ENCODE assay signal across 11 mouse cellular contexts in genomic region chr11:57707114-57707798, GRCm38 (mm10).
DNase-seq lines count a peak whose midpoint lies in the region; ATAC-seq lines count a peak whose summit lies in the region.
"Had no signal": no experiment of that assay in that cellular context is flagged by ENCODE, and none has a peak within 500 bp of the region (broad histone marks: within the 10 kb centered on the region; RNA-seq: fewer than 3 reads in every experiment).

No protein-coding gene starts in this region.

- no peak overlapping the region for H3K27ac ChIP-seq in midbrain, embryonic 11.5 days (ENCODE audit: low read depth, low read length)

- H3K4me3 ChIP-seq in megakaryocyte, embryonic 14.5 days (replicated peaks): peak overlapping the region; percentile 42
- no peak overlapping the region for H3K4me3 ChIP-seq in midbrain, embryonic 11.5 days (ENCODE audit: low read depth, low read length)

- peaks cover 6% of the 10 kb centered on the region for H3K4me1 ChIP-seq in megakaryocyte, embryonic 14.5 days
- H3K4me1 ChIP-seq in midbrain, embryonic 11.5 days (ENCODE audit: control insufficient read depth, insufficient read depth, low read length): no peaks in the 10 kb centered on the region

- H3K36me3 ChIP-seq in megakaryocyte, embryonic 14.5 days (replicated peaks; ENCODE audit: low read length): no peaks in the 10 kb centered on the region
- no peaks in the 10 kb centered on the region; the same call in 1 of the 2 replicates for H3K36me3 ChIP-seq in splenic B cell, adult 2 months (ENCODE audit: control insufficient read depth, insufficient read depth, low read length, poor library complexity, severe bottlenecking)
- no peaks in the 10 kb centered on the region for H3K36me3 ChIP-seq in midbrain, embryonic 11.5 days (ENCODE audit: control insufficient read depth, insufficient read depth, low read length)

- peak; percentile 45 for DNase-seq in CD4-positive, CD25-positive, alpha-beta regulatory T cell, adult 2 months (ENCODE audit: low read depth, low spot score)
- DNase-seq in splenic B cell, adult 2 months (ENCODE audit: low read depth, low spot score): peak; percentile 34
- no peak for DNase-seq in frontal cortex, postnatal 10 days (ENCODE audit: low spot score in 2 of 2)
- no peak for DNase-seq in midbrain, embryonic 11.5 days (ENCODE audit: low spot score, missing footprints)
- DNase-seq: cerebellum, adult 8-10 months; kidney, postnatal 36 days; thymus, postnatal 36 days had no signal

- ATAC-seq in CD4-positive, CD25-positive, alpha-beta regulatory T cell, adult 4 months: no peak
- no peak for ATAC-seq in megakaryocyte, adult 5-6 weeks (ENCODE audit: poor library complexity, severe bottlenecking)
- peak; percentile 87 for ATAC-seq in erythroblast, adult 5-6 weeks (replicated peaks; ENCODE audit: low FRiP score, poor library complexity, severe bottlenecking)
- ATAC-seq in midbrain, embryonic 11.5 days (ENCODE audit: low FRiP score): no peak

- H3K9me3 ChIP-seq in megakaryocyte, embryonic 14.5 days: peaks cover 11% of the 10 kb centered on the region
- no peaks in the 10 kb centered on the region; the same call in 1 of the 2 replicates for H3K9me3 ChIP-seq in midbrain, embryonic 11.5 days (ENCODE audit: control insufficient read depth, low read length)

- H3K4me2 ChIP-seq in midbrain, embryonic 11.5 days: no peak overlapping the region

- H3K27me3 ChIP-seq in megakaryocyte, embryonic 14.5 days (replicated peaks): peaks cover 4% of the 10 kb centered on the region
- no peaks in the 10 kb centered on the region for H3K27me3 ChIP-seq in splenic B cell, adult 2 months (ENCODE audit: control insufficient read depth, insufficient read depth, low read length, poor library complexity, severe bottlenecking)
- no peaks in the 10 kb centered on the region for H3K27me3 ChIP-seq in midbrain, embryonic 11.5 days (ENCODE audit: control insufficient read depth, insufficient read depth, low read length)

- no peak overlapping the region for H3K9ac ChIP-seq in midbrain, embryonic 11.5 days (ENCODE audit: low read length)

- WGBS in midbrain, embryonic 11.5 days: 93% methylated on average over 5 of the region's 5 CpGs

Comparison
In these comparisons a context has a peak if more than half of its experiments do, and no peak if none do; other contexts are left out.
1. DNase-seq: peak in CD4-positive, CD25-positive, alpha-beta regulatory T cell, adult 2 months (single experiment) and splenic B cell, adult 2 months (single experiment); none in frontal cortex, postnatal 10 days (0 of 2) and midbrain, embryonic 11.5 days (single experiment).